Mouse (Mus musculus) layer of hippocampus, adult 8-10 months (tissue): ENCODE measurements around the gene Btbd18. TPM values are rescaled to one million over a fixed set of nuclear protein-coding genes. Genes with fewer than 3 reads are reported as not detected.

ENCODE experiments used
- DNase-seq, 2 experiments: peaks; one replicate each; pipeline ENCODE4 v3.0.0; 2022; ENCODE audit warnings: low spot score in 2 of 2
- total RNA-seq, 4 experiments: library from RNA; stranded (reverse); gene quantifications; 2 replicates each; pipeline ENCODE4 v1.2.4; 2022

The Btbd18 gene
- total RNA-seq, 4 experiments from 2014 or later = not detected

DNA sequence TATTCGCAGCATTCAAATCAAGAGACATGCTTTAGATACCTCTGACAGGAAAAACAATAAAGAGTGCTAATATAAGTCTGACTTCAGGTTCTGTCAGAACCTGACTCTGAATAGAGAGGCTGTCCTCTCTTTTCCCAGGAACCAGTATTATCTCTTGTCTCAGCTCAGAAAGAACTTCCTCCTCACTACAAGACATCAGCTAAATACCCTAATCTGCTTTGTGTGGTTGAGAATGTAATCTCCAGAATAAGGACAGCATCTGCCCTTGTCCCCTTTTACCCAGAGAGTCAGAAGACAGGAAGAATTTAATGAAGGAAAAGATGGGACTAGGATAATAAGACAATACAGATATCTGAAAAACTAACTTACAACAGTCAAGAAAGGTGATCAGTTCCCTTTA lies 44.6 kb downstream of the Btbd18 start:
- DNase-seq = no peak

DNA sequence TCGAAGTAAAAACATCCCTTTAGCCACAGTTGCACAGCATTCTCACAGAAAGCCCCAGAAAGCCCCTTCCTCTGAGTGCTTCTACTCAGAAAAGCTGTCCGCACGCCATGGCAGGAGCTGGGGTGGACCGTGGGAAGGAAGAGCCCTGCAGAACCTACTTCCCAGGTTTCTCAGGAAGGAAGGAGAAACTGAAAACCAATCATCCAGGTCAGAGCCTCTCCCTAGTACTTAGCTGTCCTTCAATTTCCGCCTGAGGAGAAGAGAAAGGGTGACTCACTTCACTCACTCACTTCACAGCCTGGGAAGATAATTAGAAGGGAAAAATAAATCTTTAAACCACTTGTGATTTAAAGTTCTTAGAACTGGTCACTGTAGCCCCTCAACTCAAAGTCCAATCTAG lies 45.5 kb downstream of the Btbd18 start:
- DNase-seq = no peak

DNA sequence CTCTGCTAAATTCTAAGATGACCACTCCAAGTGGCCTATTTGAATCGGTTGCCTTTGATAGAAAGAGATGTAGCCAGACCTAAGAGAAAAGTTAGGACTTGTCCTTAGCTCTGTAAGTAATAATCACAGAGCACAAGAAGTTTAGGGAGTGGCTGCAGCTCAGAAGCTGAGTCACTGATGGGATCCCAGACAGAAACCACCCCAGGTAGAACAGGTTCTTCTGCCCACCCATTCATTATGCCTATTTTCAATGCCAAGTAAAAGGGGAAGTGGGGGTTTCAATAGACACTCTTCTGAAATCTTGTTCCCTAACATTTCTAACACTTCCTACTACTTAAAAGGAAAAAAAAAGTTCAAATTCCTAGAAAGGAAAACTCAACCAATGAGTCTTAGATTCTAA lies 46.4 kb downstream of the Btbd18 start:
- no peak for DNase-seq

DNA sequence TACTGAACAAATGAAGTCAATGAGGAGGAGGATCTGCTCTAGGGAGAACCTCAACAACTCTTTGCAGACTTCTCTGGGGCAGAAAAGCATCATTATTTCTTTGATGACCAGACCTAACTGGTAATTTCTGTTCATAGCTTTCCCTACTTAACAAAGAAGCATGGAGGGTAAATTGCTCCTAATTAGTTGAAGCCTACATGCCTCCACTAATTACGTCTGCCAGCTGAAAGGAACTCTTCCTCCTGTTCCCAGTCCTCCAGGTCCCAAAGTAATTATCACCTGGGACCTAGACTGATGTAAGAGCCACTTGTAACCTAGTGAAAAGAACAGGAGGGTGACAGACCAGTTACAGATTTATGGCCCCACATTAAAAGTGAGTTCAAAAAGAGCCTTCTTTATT lies 48.6 kb downstream of the Btbd18 start:
- no peak for DNase-seq

DNA sequence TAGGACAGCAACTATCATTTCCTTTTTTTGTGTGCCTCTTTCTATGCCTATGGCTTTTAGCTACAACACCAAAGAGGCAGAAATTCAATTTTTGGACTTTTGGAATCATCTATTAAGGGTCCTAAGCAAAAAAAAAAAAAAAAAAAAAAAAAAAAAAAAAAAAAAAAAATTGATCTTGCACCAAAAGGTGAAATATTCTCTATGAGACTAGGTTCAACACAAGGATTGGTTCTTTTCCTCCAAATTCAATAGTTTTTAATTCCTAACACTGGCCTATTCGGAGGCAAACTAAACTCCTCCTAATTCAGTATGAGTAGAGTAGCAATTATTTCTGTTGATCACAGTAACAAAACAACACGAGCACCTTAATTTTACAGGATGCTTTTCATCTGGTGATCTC lies 53.0 kb downstream of the Btbd18 start:
- no peak for DNase-seq

DNA sequence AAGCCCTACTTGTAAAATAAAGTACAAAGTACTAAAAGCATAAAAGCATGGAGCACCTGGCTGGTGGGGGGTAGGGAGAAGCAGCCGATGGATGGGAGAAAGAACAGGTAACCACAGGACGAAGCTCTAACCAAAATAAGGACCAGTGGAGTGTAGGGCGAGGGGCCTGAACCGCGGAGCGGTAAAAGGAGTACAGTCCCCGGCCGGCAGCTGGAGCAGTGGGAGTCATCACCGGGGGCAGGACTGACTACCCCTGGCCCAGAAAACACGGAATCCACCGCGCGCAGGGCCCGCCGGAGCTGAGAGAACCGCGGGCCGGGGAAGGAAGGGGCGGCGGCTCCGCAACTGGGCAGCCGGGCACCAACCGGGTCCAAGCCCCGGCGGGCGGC lies 55.5 kb downstream of the Btbd18 start:
- peak in 1 of 2 experiments; percentile 33 for DNase-seq

DNA sequence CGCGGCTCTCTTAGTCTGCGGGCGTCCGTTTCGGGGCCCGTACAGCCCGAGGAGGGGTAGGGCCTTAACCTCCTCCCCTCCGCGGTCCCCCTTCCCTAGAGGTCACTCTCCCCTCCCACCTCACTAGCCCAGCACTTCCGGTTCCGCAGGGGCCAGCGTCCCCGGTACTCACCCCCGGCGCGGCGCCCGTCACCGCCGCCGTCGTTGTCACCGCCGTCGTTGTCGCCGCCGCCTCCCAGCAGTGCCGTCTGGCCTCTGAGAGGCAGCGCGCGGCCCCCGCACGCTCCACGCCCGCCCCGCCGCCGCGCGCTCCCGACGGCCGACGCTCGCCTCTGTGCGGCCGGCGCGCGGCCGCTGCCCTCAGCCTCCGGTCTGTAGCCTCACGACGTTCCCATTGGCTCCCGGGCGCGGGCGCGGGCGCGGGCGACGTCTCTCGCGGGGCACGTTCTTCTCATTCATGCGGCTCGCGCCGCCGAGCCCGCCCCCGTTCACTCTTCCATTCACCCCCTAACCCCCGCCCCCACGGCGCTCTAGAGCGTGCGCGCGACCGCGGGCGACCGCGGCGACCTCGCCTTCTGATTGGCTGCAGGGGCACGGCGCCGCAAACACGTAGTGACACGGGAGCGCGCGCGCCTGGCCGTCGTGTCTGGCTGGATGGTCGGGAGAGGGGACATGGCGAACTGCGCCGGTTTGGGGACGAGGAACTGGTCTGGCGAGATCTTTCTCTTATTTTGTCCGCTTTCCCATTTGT lies 56.1 kb downstream of the Btbd18 start, which contains the start of gene Zdhhc5:
TSS of gene Zdhhc5 (minus strand) at position 370 of the 751 bp plus-strand sequence.
- DNase-seq = peak; percentile 96 to 99

DNA sequence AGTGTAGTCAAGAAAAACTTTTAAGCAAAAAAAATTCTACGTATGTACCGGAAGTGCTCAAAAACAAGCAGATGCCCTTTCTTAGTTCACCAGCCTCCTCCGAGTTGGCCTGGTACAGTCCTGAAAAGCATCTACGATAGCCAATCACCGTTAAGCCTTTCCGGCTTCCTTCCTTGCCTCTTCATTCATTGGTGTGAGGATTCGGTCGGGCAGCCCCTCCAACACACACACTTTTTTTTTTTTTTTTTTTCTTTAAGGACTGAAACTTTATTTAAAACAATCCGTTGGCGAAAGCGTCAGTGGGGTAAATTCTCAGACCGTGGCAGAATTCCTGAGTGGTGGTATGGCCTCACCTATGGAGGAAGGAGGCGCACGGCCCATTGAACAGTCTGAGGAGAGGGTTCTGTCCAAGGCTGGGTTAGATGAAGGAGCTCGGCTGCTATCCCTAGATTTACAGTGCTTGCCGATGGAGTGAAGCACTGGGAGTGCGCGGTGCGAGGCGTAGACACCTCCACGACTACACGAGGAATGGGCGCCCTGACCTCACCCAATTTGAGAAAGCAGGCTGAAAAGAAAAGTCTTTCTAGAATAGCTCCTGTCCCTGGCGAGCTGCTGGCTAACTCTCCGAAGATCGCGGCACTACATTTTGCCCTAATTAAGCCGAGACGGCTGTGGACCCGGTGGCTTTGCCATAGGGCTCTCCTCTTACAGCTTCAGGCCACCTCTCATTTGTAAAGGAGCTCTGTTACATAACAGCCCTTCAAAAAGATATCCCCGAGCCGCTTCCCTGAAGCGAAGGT lies 56.9 kb downstream of the Btbd18 start:
- DNase-seq = peak; percentile 67 to 95

DNA sequence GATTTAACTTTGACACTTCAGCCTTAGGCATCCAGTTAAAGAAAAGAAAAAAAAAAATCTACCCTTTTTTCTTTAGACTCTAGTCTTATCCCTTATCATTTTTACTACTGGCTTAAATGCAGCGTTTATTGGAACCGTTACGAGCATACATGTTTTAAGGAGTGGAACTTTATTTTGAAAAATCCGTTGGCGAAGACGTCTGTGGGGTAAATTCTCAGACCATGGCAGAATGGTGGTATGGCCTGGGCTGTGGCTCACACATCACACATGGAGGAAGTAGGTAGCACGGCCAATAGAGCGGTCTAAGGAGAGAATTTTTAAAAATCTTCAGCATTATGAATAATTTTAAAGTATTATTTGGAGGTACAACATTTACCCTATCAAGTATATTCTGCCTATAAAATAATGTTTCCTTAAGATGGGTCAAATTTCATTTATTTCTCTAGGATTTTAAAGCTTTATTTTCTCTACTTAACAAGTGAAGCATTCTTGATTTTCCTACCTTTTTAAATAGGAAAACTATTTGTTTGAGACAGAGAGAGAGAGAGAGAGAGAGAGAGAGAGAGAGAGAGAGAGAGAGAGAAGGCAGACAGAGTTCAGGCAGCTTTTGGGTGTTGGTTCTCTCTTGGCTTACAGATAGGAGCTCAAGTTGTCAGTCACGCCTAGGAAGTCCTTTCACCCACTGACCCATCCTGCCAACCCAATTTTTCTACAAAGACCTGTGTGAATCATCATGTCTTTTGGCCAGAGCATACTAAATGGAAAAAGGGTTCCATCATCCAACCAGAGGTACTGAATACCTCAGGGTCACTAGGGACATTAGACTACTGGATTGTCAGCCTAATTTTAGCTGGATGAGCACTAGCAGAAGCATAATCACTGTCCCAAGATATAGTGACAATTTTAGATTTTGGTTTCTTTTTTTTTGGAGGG lies 57.8 kb downstream of the Btbd18 start:
- DNase-seq = no peak

DNA sequence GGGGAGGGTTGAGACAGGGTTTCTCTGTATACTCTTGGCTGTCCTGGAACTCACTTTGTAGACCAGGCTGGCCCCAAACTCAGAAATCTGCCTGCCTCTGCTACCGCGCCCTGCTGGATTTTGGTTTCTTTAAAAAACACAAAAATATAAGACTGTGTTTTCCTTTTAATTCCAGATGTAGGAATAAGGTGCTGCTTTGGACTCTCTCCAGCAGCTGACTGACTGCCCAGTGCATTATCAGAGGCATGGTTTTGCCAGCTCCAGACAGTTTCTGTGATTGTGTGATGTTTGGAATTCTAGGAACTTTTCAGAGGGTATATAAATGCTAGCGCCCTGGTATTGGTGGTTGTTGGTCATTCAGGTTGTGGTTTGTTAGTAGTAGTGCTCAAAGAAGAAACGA lies 58.5 kb downstream of the Btbd18 start:
- DNase-seq = no peak

Other genes starting within 250 kb of the Btbd18 start
- gene Calcrl, start 233.7 kb upstream of the Btbd18 start, total RNA-seq = 10 to 100 TPM in 2 of 4 experiments, 1 to 10 TPM in 2; 9.6 to 12.6 (median 10.4) TPM
- 1 to 10 TPM; 3.2 to 5.1 (median 4.4) TPM for gene Tfpi, start 182.3 kb upstream of the Btbd18 start, total RNA-seq
- 10 to 100 TPM; 51.9 to 56.8 (median 53.1) TPM for gene Ctnnd1, start 8.3 kb upstream of the Btbd18 start, total RNA-seq
- 10 to 100 TPM; 24.1 to 33.6 (median 28.4) TPM for gene Selenoh, start 11.7 kb downstream of the Btbd18 start, total RNA-seq
- gene Gm28635, start 19.0 kb downstream of the Btbd18 start, total RNA-seq = 1 to 10 TPM in 3 of 4 experiments, not detected in 1; 1.5 to 5.7 (median 1.8) TPM
- gene Med19, start 19.3 kb downstream of the Btbd18 start, total RNA-seq = 10 to 100 TPM; 29.0 to 33.4 (median 31.7) TPM
- 100 to 1,000 TPM; 221 to 271 (median 233) TPM for gene Tmx2, start 20.1 kb downstream of the Btbd18 start, total RNA-seq
- 10 to 100 TPM; 34.5 to 41.7 (median 36.3) TPM for gene Zdhhc5, start 56.1 kb downstream of the Btbd18 start, total RNA-seq
- 10 to 100 TPM in 1 of 4 experiments, 1 to 10 TPM in 3; 7.4 to 10.4 (median 8.5) TPM for gene Clp1, start 68.3 kb downstream of the Btbd18 start, total RNA-seq
- 100 to 1,000 TPM in 1 of 4 experiments, 10 to 100 TPM in 3; 68.7 to 105 (median 85.1) TPM for gene Ypel4, start 75.0 kb downstream of the Btbd18 start, total RNA-seq
- gene Gm19426, start 84.6 kb downstream of the Btbd18 start, total RNA-seq = 1 to 10 TPM; 1.9 to 4.2 (median 2.5) TPM
- gene Serping1, start 116.4 kb downstream of the Btbd18 start, total RNA-seq = 10 to 100 TPM in 2 of 4 experiments, 1 to 10 TPM in 2; 6.2 to 16.4 (median 10.8) TPM
- 1 to 10 TPM; 5.2 to 9.3 (median 5.6) TPM for gene Ube2l6, start 139.7 kb downstream of the Btbd18 start, total RNA-seq
- gene Smtnl1, start 163.6 kb downstream of the Btbd18 start, total RNA-seq = not detected
- gene Timm10, start 167.9 kb downstream of the Btbd18 start, total RNA-seq = 10 to 100 TPM; 44.2 to 55.4 (median 50.7) TPM
- gene Slc43a1, start 179.8 kb downstream of the Btbd18 start, total RNA-seq = 1 to 10 TPM in 1 of 4 experiments, under 1 TPM in 2, not detected in 1; 0.34 to 1.3 (median 0.63) TPM
- gene Rtn4rl2, start 227.6 kb downstream of the Btbd18 start, total RNA-seq = 10 to 100 TPM; 63.8 to 85.9 (median 79.0) TPM